Mouse (Mus musculus) G1E (cell line): ENCODE results near the gene Hps1.

Source experiments
- CTCF ChIP-seq: IDR thresholded peaks from 2 replicates; pipeline ENCODE4 v1.5.1; 2012; ENCODE audit warnings: low read depth, low read length, inconsistent platforms, mixed read lengths
- GATA1 ChIP-seq: IDR thresholded peaks from 2 replicates; pipeline ENCODE4 v1.6.1; 2012; ENCODE audit warnings: borderline replicate concordance, low read length, inconsistent platforms, mixed read lengths

- TF ChIP-seq CTCF (no peak), GATA1 (no peak)
These were observed 39.4 kb downstream of the Hps1 start for GRCm38 (mm10) chr19:42740163-42740899.
